Mouse (Mus musculus): Measurements from ENCODE around the gene Ccdc85b.

DNA sequence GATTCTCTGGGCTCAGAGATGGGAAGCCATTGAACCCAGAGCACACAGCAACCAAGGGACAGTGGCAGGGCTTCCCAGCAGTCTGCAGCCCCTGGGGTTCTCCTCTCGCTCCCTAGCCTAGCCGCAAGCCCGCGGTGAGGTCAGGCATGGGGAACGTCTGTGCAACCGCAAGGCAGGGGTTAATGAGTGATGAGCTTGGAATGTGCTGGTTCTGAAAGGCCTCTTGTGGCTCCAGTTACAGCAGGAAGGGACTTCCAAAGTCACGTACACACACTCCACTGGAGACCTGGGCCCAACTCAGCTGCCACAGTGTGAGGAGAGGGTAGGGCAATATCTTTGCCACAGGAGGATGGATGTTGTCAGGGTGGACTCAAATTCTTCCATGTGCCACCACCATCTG lies 12.7 kb downstream of the Ccdc85b start:
- TF ChIP-seq CTCF (IDR thresholded peaks at IDR 0.05; ENCODE audit: low read depth) (no peak), EP300 (IDR thresholded peaks at IDR 0.05; ENCODE audit: low read depth) (no peak)
